Mouse (Mus musculus) brain, embryonic 14.5 days (tissue): ENCODE measurements at regions not wholly inside any gene's neighbourhood (a gene's known extent, or its start where the extent isn't known, plus 50 kb on each side); places are given as distances from the start of the nearest gene placed in this dataset.

Experiments used
- DNase-seq: peaks from one replicate; pipeline ENCODE4 v3.0.0-alpha.2; 2011; ENCODE audit warnings: low read depth
- CTCF ChIP-seq: fragments of 200-500 bp; IDR thresholded peaks from 2 replicates; pipeline ENCODE4 v1.5.1; 2012; ENCODE audit warnings: inconsistent platforms, mild to moderate bottlenecking, moderate library complexity, borderline replicate concordance; ENCODE audit not compliant: insufficient read depth, insufficient read length; ENCODE audit errors: extremely low read depth
- POLR2A ChIP-seq: fragments of 200-500 bp; IDR thresholded peaks from 2 replicates; pipeline ENCODE4 v1.6.1; 2012; ENCODE audit warnings: mild to moderate bottlenecking, inconsistent platforms, borderline replicate concordance; ENCODE audit not compliant: poor library complexity, insufficient read depth, insufficient read length, severe bottlenecking; ENCODE audit errors: extremely low read depth

DNA sequence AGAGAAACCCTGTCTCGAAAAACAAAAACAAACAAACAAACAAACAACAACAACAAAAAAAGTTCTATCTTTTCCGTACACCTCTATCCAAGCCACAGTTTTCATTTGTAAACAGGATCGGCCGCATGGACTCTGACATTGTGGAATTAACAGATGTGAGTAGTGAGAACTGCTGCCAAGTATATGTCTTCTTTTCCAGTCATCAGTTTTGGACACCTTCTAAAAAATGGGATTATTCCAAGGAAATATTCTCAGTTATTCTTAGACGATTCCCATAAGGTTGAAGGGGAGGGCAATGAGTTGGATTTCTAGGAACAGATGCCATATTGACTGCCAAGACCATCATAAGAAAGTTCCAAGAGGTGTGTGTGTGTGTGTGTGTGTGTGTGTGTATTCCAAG is 891.2 kb upstream of the Lrrc6 start:
- DNase-seq: no peak
- TF ChIP-seq POLR2A: no peak
- TF ChIP-seq CTCF: no peak

DNA sequence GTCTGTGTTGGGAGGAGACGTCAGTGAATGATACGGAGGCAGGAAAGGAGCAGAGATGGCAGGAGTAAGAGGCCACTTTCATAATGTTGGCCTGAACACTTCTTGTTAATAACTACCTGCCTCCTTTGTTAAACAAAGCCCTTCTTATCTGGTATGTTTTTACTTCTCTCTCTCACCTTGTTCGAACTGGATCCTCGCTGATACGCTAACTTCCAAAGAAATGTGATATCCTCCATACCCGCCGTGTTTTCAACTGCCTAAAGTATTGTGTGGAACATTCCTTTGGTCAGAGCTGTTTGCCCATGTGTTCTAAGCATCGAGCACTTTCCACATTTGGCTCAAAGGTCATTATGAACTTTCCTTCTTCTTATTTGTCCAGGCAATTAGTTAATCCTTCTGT is 887.8 kb upstream of the Lrrc6 start:
- DNase-seq: no peak
- TF ChIP-seq POLR2A (no peak), CTCF (no peak)

- no peak for TF ChIP-seq POLR2A
- TF ChIP-seq CTCF: no peak
- no peak for DNase-seq
Observed at GRCm38 (mm10) chr15:67386896-67387295, 886.2 kb upstream of the Lrrc6 start.

- DNase-seq: no peak
- TF ChIP-seq CTCF: no peak
- TF ChIP-seq POLR2A: no peak
Observed at GRCm38 (mm10) chr15:67373599-67373998, 872.9 kb upstream of the Lrrc6 start.

GRCm38 (mm10) chr15:67373030-67373429 is 872.3 kb upstream of the Lrrc6 start:
- peak; percentile 40 for DNase-seq
- no peak for TF ChIP-seq CTCF
- no peak for TF ChIP-seq POLR2A

- TF ChIP-seq CTCF: no peak
- TF ChIP-seq POLR2A: no peak
- peak; percentile 74 for DNase-seq
Observed at GRCm38 (mm10) chr15:67364099-67364756, 863.5 kb upstream of the Lrrc6 start.

DNA sequence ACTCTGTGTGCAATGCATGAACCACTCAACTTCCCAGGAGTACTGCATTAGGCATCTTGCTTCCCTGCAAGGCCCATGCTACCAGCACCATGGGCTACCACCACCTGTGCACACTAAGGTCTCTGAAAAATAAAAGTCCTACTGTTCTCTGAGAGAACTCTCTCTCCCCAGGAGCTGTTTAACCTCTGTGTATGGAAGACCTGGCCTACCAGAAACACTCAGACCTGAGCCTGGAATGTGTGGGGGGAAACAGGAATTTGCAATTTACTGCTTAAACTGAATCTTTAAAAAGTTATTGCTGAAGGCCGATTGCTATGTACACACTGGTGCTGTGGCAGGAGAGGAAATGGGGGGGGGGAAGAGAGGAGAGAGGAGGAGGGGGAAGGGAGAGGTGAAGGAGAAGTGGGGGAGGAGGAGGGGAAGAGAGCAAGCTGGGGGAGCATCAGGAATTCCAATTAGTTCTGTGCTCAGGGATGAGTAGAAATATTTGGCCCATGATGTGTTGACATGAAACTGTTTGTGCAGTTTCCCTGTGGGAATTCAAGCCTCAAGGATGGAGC is 860.4 kb upstream of the Lrrc6 start:
- TF ChIP-seq CTCF (no peak), POLR2A (no peak)
- peak; percentile 12 for DNase-seq

DNA sequence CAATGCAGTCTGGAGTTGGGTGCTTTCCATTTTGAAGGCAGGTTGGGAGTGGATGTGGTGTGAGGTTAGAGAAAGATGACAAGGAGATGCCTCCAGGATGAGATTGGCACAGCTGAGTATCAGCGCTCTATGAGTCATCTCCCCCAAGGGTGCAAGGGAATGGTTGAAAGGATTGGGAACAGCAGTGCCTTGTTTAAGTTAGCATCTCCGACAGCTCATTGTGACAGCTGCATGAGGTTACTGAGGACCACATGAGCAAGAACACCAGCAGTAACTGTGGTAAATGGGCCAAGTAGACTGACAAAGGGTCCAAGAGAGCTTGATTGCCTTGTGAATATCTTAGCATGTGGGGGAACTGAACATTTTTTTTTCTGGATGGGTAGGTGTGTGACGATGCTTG is 857.2 kb upstream of the Lrrc6 start:
- DNase-seq: no peak
- no peak for TF ChIP-seq CTCF
- no peak for TF ChIP-seq POLR2A

DNA sequence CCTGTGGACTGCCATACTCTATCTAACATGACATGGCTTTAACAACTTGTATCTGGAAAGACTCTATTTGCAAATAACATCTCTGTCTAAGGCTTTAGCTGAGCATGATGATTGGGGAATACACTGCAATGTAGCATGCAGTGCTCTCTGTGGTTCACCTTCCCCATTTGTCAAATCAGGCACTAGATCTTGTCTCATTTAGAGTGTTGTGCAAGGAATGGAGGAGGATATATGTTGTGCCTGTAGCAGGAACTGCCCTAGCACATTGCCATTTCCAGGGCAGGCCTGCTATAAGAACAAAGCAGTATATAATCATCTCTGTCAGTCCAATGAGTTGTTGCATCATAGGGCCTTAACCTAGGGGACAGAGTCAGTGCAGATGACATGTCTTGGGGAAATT is 854.6 kb upstream of the Lrrc6 start:
- no peak for TF ChIP-seq CTCF
- no peak for TF ChIP-seq POLR2A
- DNase-seq: no peak

GRCm38 (mm10) chr15:67354598-67355159 is 854.0 kb upstream of the Lrrc6 start:
- TF ChIP-seq POLR2A: no peak
- TF ChIP-seq CTCF: no peak
- DNase-seq: no peak

DNA sequence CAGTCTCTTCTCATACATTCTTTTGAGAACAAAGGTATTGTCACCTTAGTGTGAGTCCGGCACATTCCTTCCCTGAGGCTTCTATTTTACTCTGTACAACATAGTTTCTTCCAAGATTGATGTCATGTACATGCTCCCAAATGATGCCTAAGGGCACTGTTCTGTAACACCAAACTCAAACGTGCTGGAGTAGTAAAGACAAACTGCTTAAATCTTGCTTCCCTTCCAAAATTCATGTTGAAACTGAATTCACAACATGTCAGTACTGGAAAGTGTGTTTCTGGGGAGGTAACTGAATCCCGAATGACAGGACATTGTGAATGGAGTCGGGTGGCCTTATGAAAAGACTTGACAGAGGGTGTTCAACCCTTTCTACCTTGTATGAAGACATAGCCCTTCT is 848.8 kb upstream of the Lrrc6 start:
- DNase-seq: no peak
- no peak for TF ChIP-seq POLR2A
- TF ChIP-seq CTCF: no peak
